Mouse (Mus musculus) cerebellum, adult 2 months (tissue): ENCODE data around the gene Phox2a.

Experiments
- CTCF ChIP-seq: fragments of 200-500 bp; IDR thresholded peaks from 2 replicates; pipeline ENCODE4 v1.5.1; 2011; ENCODE audit warnings: low read depth, mild to moderate bottlenecking, control low read depth, low read length, moderate library complexity, borderline replicate concordance; ENCODE audit not compliant: insufficient read depth
- POLR2A ChIP-seq: fragments of 200-500 bp; IDR thresholded peaks from 2 replicates; pipeline ENCODE4 v1.6.1; 2011; ENCODE audit warnings: low read length, control low read depth, borderline replicate concordance; ENCODE audit not compliant: insufficient read depth

- no peak for TF ChIP-seq CTCF
- no peak for TF ChIP-seq POLR2A
These were observed 50.4 kb downstream of the Phox2a start for GRCm38 (mm10) chr7:101868241-101869162.
